19 mouse cellular contexts compared by ENCODE assay signal in genomic region chr3:52376974-52377373, GRCm38 (mm10).
DNase-seq lines count a peak whose midpoint lies in the region; ATAC-seq lines count a peak whose summit lies in the region.
"Had no signal": no experiment of that assay in that cellular context is flagged by ENCODE, and none has a peak within 500 bp of the region (broad histone marks: within the 10 kb centered on the region; RNA-seq: fewer than 3 reads in every experiment).

No protein-coding gene starts in this region.

- 31% methylated on average over 5 of the region's 5 CpGs for WGBS in kidney, embryonic 14.5 days

- H3K9ac ChIP-seq in kidney, embryonic 14.5 days (ENCODE audit: low read depth, low read length): no peak overlapping the region
- H3K9ac ChIP-seq: embryonic facial prominence, embryonic 13.5 days; forebrain, embryonic 12.5 days; heart, embryonic 13.5 days had no signal

- no peaks in the 10 kb centered on the region for H3K4me1 ChIP-seq in kidney, embryonic 14.5 days (ENCODE audit: control insufficient read depth, insufficient read depth, low read length)
- H3K4me1 ChIP-seq: embryonic facial prominence, embryonic 13.5 days; forebrain, embryonic 12.5 days; heart, embryonic 13.5 days had no signal

- H3K4me3 ChIP-seq in kidney, embryonic 14.5 days (ENCODE audit: low read length): no peak overlapping the region
- H3K4me3 ChIP-seq: embryonic facial prominence, embryonic 13.5 days; forebrain, embryonic 12.5 days; heart, embryonic 13.5 days had no signal

- peak; percentile 46 for ATAC-seq in kidney, embryonic 14.5 days (ENCODE audit: low FRiP score, low TSS enrichment)
- ATAC-seq: forebrain, embryonic 16.5 days had no signal

- H3K27me3 ChIP-seq in kidney, embryonic 14.5 days (ENCODE audit: control insufficient read depth, insufficient read depth, low read length): no peaks in the 10 kb centered on the region
- H3K27me3 ChIP-seq: embryonic facial prominence, embryonic 13.5 days; forebrain, embryonic 12.5 days; heart, embryonic 13.5 days had no signal

- H3K27ac ChIP-seq in kidney, embryonic 14.5 days (ENCODE audit: low read depth, low read length): no peak overlapping the region
- H3K27ac ChIP-seq: embryonic facial prominence, embryonic 13.5 days; forebrain, embryonic 12.5 days; heart, embryonic 13.5 days had no signal

- no peaks in the 10 kb centered on the region for H3K36me3 ChIP-seq in kidney, embryonic 14.5 days (ENCODE audit: control insufficient read depth, insufficient read depth, low read length)
- H3K36me3 ChIP-seq: embryonic facial prominence, embryonic 13.5 days; forebrain, embryonic 12.5 days; heart, embryonic 13.5 days had no signal

- DNase-seq in kidney, adult 9 months: no peak
- DNase-seq in kidney, postnatal 10 days: peak; percentile 36
- DNase-seq in kidney, postnatal 36 days: no peak
- peak; percentile 13 for DNase-seq in urinary bladder, postnatal 14 days (ENCODE audit: low spot score)
- no peak for DNase-seq in urinary bladder, postnatal 25 days (ENCODE audit: low spot score)
- no peak for DNase-seq in layer of hippocampus, postnatal 25 days (ENCODE audit: extremely low spot score in 1 of 2, low spot score in 1 of 2)
- DNase-seq: adrenal gland, adult 2 months; adrenal gland, postnatal 25 days; cerebellum, adult 18-20 months; cerebellum, adult 9-11 months; cerebellum, postnatal 36 days; gastrocnemius, postnatal 25 days; heart, adult 11 months; heart, postnatal 36 days had no signal

- H3K9me3 ChIP-seq in kidney, embryonic 14.5 days (ENCODE audit: control insufficient read depth, low read length): no peaks in the 10 kb centered on the region
- H3K9me3 ChIP-seq: embryonic facial prominence, embryonic 13.5 days; forebrain, embryonic 12.5 days; heart, embryonic 13.5 days had no signal

- no peak overlapping the region for H3K4me2 ChIP-seq in kidney, embryonic 14.5 days (replicated peaks; ENCODE audit: low read depth, low read length)
- H3K4me2 ChIP-seq: embryonic facial prominence, embryonic 13.5 days; forebrain, embryonic 12.5 days; heart, embryonic 13.5 days had no signal

Comparison
In these comparisons a context has a peak if more than half of its experiments do, and no peak if none do; other contexts are left out.
1. DNase-seq: peak in kidney, postnatal 10 days (single experiment) and urinary bladder, postnatal 14 days (single experiment); none in kidney, adult 9 months (single experiment), kidney, postnatal 36 days (0 of 2), urinary bladder, postnatal 25 days (single experiment) and layer of hippocampus, postnatal 25 days (0 of 2).